Mouse (Mus musculus): Measurements from ENCODE around the gene Cbr2. TPM values are rescaled to one million over a fixed set of nuclear protein-coding genes. Genes with fewer than 3 reads are reported as not detected.
"Not testable (repeated sequence)": the region's sequence is repeated elsewhere in the genome, so short reads cannot be mapped to it uniquely, and the experiment has no call there.

The Cbr2 gene
- 1.00 and 1.1 TPM in 2 replicates for polyA plus RNA-seq (2014; fragmentation: Nextera tagmentation; extraction: Ambion mirVana)

DNA sequence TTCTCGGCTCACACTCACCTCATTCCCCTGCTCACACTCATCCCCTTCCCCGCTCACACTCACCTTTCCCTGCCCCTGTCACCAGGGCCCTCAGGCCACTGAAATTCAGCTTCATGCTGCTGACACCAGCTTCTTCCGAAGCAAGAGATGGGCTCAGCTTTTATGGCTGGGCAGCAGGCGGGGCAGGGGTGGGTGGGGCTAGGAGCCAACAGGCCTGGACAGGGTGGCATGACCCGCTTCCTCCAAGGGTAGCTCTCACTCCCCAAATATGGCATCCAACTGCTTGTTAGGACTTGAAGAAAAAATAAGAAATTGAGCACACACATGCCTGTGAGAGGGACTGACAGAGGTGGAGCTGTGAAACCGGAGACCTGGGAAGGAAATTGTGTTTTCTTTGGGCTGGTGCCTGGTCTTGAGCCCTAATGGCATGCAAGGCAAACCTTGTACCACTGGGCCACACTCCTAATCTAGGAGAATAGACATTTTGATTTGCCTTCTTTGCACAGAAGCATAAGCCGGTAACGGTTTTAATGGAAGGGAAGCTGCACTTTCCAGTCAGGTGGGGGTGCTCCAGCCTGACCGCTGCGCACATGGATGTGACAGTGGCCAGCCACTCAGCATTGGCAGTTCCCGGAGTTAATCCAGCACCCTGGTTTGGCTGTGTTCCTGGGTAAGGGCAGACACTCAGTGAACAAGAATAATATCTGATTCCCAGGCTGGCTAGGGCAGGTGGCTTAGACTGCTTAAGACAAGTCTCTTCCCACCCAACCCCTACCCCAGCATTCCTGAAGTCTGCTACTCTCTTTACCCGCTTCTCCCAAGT lies at the start of gene Cbr2:
TSS of gene Cbr2 (minus strand) at position 257 of the 823 bp plus-strand sequence.
- no peak within 1 kb of the TSS for H3K4me2 ChIP-seq
- 0 out of 2 replicates have a peak, but pooled peaks cover 2% of the 10 kb centered on the region for H3K27me3 ChIP-seq (ENCODE audit: control insufficient read depth, insufficient read depth, low read length)
- 80% methylated on average over 12 of the region's 12 CpGs for WGBS
- H3K4me1 ChIP-seq (ENCODE audit: control insufficient read depth, insufficient read depth, low read length), result no peaks in the 10 kb centered on the region
- no peaks in the 10 kb centered on the region for H3K36me3 ChIP-seq (ENCODE audit: control insufficient read depth, insufficient read depth, low read length)
- DNase-seq (ENCODE audit: low spot score, missing footprints) (no peak), ATAC-seq (ENCODE audit: low FRiP score) (no peak)
- no peak within 1 kb of the TSS for H3K9ac ChIP-seq (ENCODE audit: low read length)
- H3K27ac ChIP-seq (ENCODE audit: low read depth, low read length), result no peak within 1 kb of the TSS
- no peak within 1 kb of the TSS for H3K4me3 ChIP-seq (ENCODE audit: low read depth, low read length)
- H3K9me3 ChIP-seq (ENCODE audit: control insufficient read depth, low read length), result no peaks in the 10 kb centered on the region

DNA sequence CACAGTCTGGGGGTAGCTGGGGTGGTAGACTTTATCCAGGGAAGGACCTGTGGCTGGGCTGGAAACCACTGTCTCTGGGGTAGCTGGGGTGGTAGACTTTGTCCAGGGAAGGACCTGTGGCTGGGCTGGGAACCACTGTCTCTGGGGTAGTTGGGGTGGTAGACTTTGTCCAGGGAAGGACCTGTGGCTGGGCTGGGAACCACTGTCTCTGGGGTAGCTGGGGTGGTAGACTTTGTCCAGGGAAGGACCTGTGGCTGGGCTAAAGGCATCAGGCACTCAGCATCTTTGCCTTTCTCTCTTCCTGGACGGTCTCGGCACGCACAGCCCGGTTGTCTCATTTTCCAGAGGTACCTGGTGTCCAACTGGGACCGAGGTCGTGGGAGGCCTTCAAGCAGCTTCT lies 49.4 kb upstream of the Cbr2 start:
- not testable (repeated sequence) for DNase-seq (ENCODE audit: low spot score, missing footprints); H3K9ac ChIP-seq (ENCODE audit: low read length); ATAC-seq (ENCODE audit: low FRiP score); H3K4me3 ChIP-seq (ENCODE audit: low read depth, low read length); H3K4me2 ChIP-seq; H3K9me3 ChIP-seq (ENCODE audit: control insufficient read depth, low read length); H3K27ac ChIP-seq (ENCODE audit: low read depth, low read length); H3K27me3 ChIP-seq (ENCODE audit: control insufficient read depth, insufficient read depth, low read length); H3K36me3 ChIP-seq (ENCODE audit: control insufficient read depth, insufficient read depth, low read length)
- peaks cover 15% of the 10 kb centered on the region for H3K4me1 ChIP-seq (ENCODE audit: control insufficient read depth, insufficient read depth, low read length)
- 93% methylated on average over 6 of the region's 6 CpGs for WGBS

DNA sequence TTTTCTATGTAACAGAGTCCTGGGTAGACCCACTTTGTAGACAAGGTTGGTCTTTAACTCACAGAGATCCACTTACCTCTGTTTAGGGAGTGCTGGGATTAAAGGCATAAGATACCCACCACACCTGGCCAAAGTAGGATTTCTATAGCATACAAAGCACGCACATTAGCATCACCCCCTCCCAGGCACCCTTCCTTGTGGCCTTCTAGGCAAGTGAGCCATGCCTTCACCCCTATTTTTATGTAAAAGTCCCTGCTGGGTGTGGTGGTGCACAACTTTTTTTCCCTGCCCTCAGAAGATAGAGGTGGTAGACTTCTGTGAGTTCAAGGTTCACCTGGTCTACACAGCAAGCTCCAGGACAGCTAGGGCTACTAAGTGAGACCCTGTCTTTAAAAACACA lies 48.0 kb upstream of the Cbr2 start:
- H3K4me1 ChIP-seq (ENCODE audit: control insufficient read depth, insufficient read depth, low read length), result peaks cover 9% of the 10 kb centered on the region
- ATAC-seq (ENCODE audit: low FRiP score), result no peak
- WGBS, result 66% methylated on average over 1 of the region's 1 CpGs
- H3K36me3 ChIP-seq (ENCODE audit: control insufficient read depth, insufficient read depth, low read length), result no peaks in the 10 kb centered on the region; the same call in 1 of the 2 replicates
- H3K9me3 ChIP-seq (ENCODE audit: control insufficient read depth, low read length), result no peaks in the 10 kb centered on the region
- H3K27me3 ChIP-seq (ENCODE audit: control insufficient read depth, insufficient read depth, low read length), result no peaks in the 10 kb centered on the region
- H3K27ac ChIP-seq (ENCODE audit: low read depth, low read length), result no peak overlapping the region
- H3K9ac ChIP-seq (ENCODE audit: low read length), result no peak overlapping the region
- no peak for DNase-seq (ENCODE audit: low spot score, missing footprints)
- H3K4me3 ChIP-seq (ENCODE audit: low read depth, low read length), result no peak overlapping the region
- H3K4me2 ChIP-seq, result no peak overlapping the region

DNA sequence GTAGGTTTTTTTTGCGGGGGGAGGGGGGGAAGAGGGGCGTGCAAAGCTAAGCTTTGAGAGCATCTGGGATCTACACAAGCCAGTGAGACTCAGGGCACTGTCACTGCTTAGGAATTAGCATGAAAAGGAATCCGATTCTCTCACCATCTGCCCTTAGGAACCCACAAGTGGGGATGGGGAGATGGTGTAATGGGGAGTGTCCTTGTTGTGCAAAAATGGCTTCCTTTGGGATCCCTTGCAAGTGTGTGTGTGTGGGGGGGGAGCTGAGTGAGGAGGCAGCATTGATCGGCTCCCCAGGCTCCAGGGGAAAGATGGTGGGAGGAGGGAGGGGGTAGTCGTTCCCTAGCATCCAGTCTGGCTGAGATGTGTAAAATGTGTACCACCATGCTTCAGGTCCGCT lies 45.2 kb upstream of the Cbr2 start:
- H3K9ac ChIP-seq (ENCODE audit: low read length), result no peak overlapping the region
- H3K36me3 ChIP-seq (ENCODE audit: control insufficient read depth, insufficient read depth, low read length), result no peaks in the 10 kb centered on the region; the same call in 1 of the 2 replicates
- no peak overlapping the region for H3K4me3 ChIP-seq (ENCODE audit: low read depth, low read length)
- no peak for ATAC-seq (ENCODE audit: low FRiP score)
- H3K9me3 ChIP-seq (ENCODE audit: control insufficient read depth, low read length), result no peaks in the 10 kb centered on the region
- H3K27me3 ChIP-seq (ENCODE audit: control insufficient read depth, insufficient read depth, low read length), result no peaks in the 10 kb centered on the region
- WGBS, result 36% methylated on average over 6 of the region's 6 CpGs
- DNase-seq (ENCODE audit: low spot score, missing footprints), result peak; percentile 61
- H3K4me2 ChIP-seq, result no peak overlapping the region
- no peaks in the 10 kb centered on the region; the same call in 1 of the 2 replicates for H3K4me1 ChIP-seq (ENCODE audit: control insufficient read depth, insufficient read depth, low read length)
- H3K27ac ChIP-seq (ENCODE audit: low read depth, low read length), result no peak overlapping the region

DNA sequence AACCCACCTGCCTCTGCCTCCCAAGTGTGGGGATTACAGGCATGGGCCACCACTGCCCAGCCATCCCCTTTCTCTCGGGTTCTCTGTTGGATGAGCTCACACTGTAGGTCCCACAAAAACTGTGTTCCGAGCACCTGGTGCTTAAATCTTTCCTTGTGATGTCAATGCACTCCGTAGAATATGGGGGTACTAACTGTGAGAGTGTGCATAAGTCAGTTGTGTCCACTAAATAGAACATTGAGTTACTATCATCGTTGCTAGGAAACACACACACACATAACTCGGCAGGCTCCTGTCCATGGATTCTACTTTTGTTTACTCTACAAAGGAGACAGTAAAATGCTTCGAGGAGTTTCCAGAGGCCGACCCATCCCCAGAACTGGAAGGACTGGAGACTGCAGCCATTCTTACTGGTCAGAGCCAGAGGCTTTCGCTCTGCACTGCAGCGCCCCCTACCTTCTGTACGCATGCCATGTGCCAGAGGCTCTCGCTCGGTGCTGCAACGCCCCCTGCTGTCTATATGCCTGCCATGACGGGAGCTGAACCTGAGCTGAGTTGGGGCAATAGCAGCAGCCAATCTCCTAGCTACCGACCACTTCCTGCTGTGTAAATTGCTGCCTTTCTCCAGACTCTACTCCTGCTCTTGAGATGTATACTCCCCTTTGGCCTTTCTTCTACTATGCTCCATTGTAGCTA lies 44.0 kb upstream of the Cbr2 start:
- peak; percentile 79 for ATAC-seq (ENCODE audit: low FRiP score)

DNA sequence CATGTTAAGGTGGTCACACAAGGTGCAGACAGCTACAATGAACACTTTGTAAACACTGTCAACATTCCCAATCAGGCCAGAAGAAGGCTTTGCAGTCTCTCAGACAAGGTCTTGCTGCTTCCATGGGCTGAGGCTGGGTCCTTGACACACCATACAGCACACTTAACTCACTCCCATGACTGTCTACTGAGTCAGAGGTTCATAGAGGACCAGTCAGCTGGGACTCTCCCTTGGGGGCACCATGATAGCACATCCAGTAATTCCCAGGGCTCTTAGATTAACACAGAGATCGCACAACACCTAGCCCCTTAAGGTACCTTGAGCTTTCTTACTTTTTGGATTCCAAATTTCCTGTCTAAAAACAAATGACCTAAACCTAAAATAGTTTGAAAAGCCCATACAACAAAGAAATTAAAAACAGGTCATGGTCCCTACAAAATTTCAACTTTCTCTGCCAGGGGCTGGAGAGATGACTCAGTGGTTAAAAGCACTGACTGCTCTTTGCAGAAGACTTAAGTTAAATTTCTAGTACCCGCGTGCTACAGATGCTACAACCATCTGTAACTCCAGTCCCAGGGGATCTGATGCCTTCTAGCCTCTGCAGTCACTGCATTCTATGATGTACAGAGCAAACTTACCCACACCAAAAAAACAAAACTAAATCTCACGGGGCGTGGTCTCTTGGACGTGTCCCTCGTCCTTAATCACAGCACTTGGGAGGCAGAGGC lies 41.7 kb upstream of the Cbr2 start:
- no peaks in the 10 kb centered on the region for H3K27me3 ChIP-seq (ENCODE audit: control insufficient read depth, insufficient read depth, low read length)
- no peak overlapping the region for H3K4me2 ChIP-seq
- H3K36me3 ChIP-seq (ENCODE audit: control insufficient read depth, insufficient read depth, low read length), result no peaks in the 10 kb centered on the region
- no peak overlapping the region for H3K9ac ChIP-seq (ENCODE audit: low read length)
- DNase-seq (ENCODE audit: low spot score, missing footprints) (peak; percentile 75), ATAC-seq (ENCODE audit: low FRiP score) (no peak)
- no peaks in the 10 kb centered on the region; the same call in 1 of the 2 replicates for H3K4me1 ChIP-seq (ENCODE audit: control insufficient read depth, insufficient read depth, low read length)
- H3K4me3 ChIP-seq (ENCODE audit: low read depth, low read length), result no peak overlapping the region
- no peaks in the 10 kb centered on the region for H3K9me3 ChIP-seq (ENCODE audit: control insufficient read depth, low read length)
- H3K27ac ChIP-seq (ENCODE audit: low read depth, low read length), result no peak overlapping the region
- WGBS, result 89% methylated on average over 7 of the region's 7 CpGs

More for the DNA sequence above, 44.0 kb upstream of the Cbr2 start:
- Histone ChIP-seq H3K9me3 (ENCODE audit: control insufficient read depth, low read length) (no peaks in the 10 kb centered on the region), H3K4me3 (ENCODE audit: low read depth, low read length) (no peak overlapping the region), H3K4me2 (no peak overlapping the region), H3K27me3 (ENCODE audit: control insufficient read depth, insufficient read depth, low read length) (no peaks in the 10 kb centered on the region), H3K4me1 (ENCODE audit: control insufficient read depth, insufficient read depth, low read length) (no peaks in the 10 kb centered on the region; the same call in 1 of the 2 replicates), H3K27ac (ENCODE audit: low read depth, low read length) (no peak overlapping the region), H3K36me3 (ENCODE audit: control insufficient read depth, insufficient read depth, low read length) (no peaks in the 10 kb centered on the region), H3K9ac (ENCODE audit: low read length) (no peak overlapping the region)
- WGBS, result 28% methylated on average over 15 of the region's 15 CpGs
- peak; percentile 99 for DNase-seq (ENCODE audit: low spot score, missing footprints)

DNA sequence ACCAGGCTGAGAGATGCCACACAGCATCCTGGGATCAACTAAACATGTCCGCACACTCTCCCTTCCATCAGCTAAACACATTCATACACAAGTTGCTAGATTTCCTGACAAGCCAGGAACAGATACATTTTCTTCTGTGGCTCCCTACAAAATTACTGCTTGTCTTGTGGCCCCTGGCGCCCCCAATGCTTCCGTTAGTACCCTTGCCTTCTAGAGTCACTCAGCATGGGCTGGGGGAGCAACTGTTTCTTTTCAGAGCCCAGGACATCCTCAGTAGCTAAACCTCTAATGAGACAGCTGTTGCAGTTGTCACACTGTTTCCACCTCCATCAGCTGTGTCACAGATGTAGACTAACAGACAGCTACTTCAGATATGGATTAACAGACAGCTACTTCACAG lies 40.8 kb upstream of the Cbr2 start:
- peak; percentile 74 for DNase-seq (ENCODE audit: low spot score, missing footprints)
- H3K4me1 ChIP-seq (ENCODE audit: control insufficient read depth, insufficient read depth, low read length), result no peaks in the 10 kb centered on the region; the same call in 1 of the 2 replicates
- H3K36me3 ChIP-seq (ENCODE audit: control insufficient read depth, insufficient read depth, low read length), result no peaks in the 10 kb centered on the region
- WGBS, result 78% methylated on average over 3 of the region's 3 CpGs
- no peak for ATAC-seq (ENCODE audit: low FRiP score)
- no peak overlapping the region for H3K27ac ChIP-seq (ENCODE audit: low read depth, low read length)
- no peak overlapping the region for H3K9ac ChIP-seq (ENCODE audit: low read length)
- no peaks in the 10 kb centered on the region for H3K9me3 ChIP-seq (ENCODE audit: control insufficient read depth, low read length)
- no peak overlapping the region for H3K4me2 ChIP-seq
- no peaks in the 10 kb centered on the region for H3K27me3 ChIP-seq (ENCODE audit: control insufficient read depth, insufficient read depth, low read length)
- H3K4me3 ChIP-seq (ENCODE audit: low read depth, low read length), result no peak overlapping the region

DNA sequence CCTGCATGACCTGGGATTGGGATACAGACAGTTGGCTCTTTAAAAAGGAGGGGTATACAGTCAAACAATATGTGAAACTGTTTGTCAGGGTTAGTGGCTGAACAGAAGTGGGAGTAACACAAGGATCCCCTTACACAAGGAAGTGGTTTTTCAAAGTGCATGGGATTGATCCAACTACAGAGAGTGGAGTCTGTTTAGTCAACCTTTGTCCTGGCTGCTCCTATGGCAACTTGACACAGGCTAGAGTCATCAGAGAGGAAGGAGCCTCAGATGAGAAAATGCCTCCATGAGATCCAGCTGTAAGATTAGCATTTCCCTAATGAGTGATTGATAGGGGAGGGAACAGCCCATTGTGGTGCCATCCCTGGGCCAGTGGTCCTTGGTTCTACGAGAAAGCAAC lies 36.3 kb upstream of the Cbr2 start:
- no peaks in the 10 kb centered on the region for H3K36me3 ChIP-seq (ENCODE audit: control insufficient read depth, insufficient read depth, low read length)
- H3K4me3 ChIP-seq (ENCODE audit: low read depth, low read length), result no peak overlapping the region
- ATAC-seq (ENCODE audit: low FRiP score) (no peak), DNase-seq (ENCODE audit: low spot score, missing footprints) (no peak)
- no peaks in the 10 kb centered on the region for H3K27me3 ChIP-seq (ENCODE audit: control insufficient read depth, insufficient read depth, low read length)
- H3K4me2 ChIP-seq, result no peak overlapping the region
- no peak overlapping the region for H3K27ac ChIP-seq (ENCODE audit: low read depth, low read length)
- no peaks in the 10 kb centered on the region for H3K9me3 ChIP-seq (ENCODE audit: control insufficient read depth, low read length)
- 66% methylated on average over 1 of the region's 1 CpGs for WGBS
- no peak overlapping the region for H3K9ac ChIP-seq (ENCODE audit: low read length)
- H3K4me1 ChIP-seq (ENCODE audit: control insufficient read depth, insufficient read depth, low read length), result no peaks in the 10 kb centered on the region

Measured in midbrain, embryonic 11.5 days (tissue).